Mouse (Mus musculus) megakaryocyte, embryonic 14.5 days (primary cell): ENCODE results near the gene Atp8b4. TPM values are rescaled to one million over a fixed set of nuclear protein-coding genes. Genes with fewer than 3 reads are reported as not detected.

Experiments used
- H3K27me3 ChIP-seq: replicated peaks from 2 replicates; pipeline ENCODE3; 2012; ENCODE audit warnings: inconsistent platforms
- H3K36me3 ChIP-seq: replicated peaks from 2 replicates; pipeline ENCODE3; 2012; ENCODE audit warnings: low read length, inconsistent platforms, mixed read lengths
- H3K4me1 ChIP-seq: 2 replicates; pipeline ENCODE4 v1.6.1; 2012; ENCODE audit warnings: inconsistent platforms
- H3K4me3 ChIP-seq: replicated peaks from 2 replicates; pipeline ENCODE3; 2012; ENCODE audit warnings: moderate library complexity, mild to moderate bottlenecking, inconsistent platforms
- H3K9me3 ChIP-seq: 2 replicates; pipeline ENCODE4 v1.6.1; 2012; ENCODE audit warnings: inconsistent platforms
- FLI1 ChIP-seq: IDR thresholded peaks from 2 replicates; pipeline ENCODE4 v1.6.1; 2012; ENCODE audit warnings: low read length, inconsistent platforms, mixed read lengths
- GATA1 ChIP-seq: IDR thresholded peaks from 3 replicates; pipeline ENCODE4 v1.6.1; 2012; ENCODE audit warnings: mixed read lengths, low read length, inconsistent platforms, borderline replicate concordance
- polyA plus RNA-seq: library from polyadenylated mRNA; stranded (reverse); fragments of >175 nt; gene quantifications from 2 replicates; pipeline ENCODE4 v1.2.3, GENCODE M21; 2012; ENCODE audit warnings: low replicate concordance; ENCODE audit not compliant: insufficient read depth

Atp8b4 gene
- polyA plus RNA-seq, 1 experiment: 0.38 TPM

DNA sequence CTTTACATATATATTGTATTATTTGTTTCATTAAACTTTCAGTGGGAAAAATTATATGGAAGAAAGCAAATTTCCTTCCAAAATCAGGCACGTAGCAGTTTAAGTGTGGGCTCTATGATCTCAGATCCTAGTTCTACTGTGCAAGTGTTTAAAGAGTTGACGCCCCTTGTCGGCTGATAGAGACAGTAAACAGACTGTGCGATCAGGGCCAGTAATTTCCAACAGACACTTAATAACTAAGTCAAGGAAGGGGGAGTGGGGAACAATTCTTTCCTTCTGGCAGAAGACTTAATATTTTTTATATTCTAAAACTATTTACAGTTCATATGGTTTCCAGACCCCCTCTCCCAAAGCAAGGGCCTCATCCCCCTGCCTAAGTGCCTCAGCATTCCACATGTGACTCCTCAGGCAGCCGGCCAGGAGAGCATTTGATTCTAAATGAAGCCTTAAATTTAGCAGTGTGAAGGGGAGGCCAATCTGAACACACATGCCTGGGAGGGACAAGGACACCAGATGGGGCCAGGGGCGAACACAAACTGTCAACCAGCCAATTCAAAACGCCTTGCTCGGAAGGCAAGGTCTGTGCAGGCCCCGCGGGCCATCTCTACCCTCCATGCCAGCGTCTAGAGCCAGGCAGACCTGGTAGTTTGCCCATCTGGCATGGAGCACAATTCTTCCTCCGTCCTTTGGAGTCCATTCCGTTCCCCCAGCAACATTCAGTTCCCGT, 50.1 kb downstream of the Atp8b4 start:
- Histone ChIP-seq H3K4me1 (peaks cover 4% of the 10 kb centered on the region; the same call in 1 of the 2 replicates), H3K36me3 (no peaks in the 10 kb centered on the region), H3K4me3 (no peak overlapping the region), H3K27me3 (peaks cover 2% of the 10 kb centered on the region), H3K9me3 (no peaks in the 10 kb centered on the region)
- TF ChIP-seq FLI1 (no peak), GATA1 (no peak)

DNA sequence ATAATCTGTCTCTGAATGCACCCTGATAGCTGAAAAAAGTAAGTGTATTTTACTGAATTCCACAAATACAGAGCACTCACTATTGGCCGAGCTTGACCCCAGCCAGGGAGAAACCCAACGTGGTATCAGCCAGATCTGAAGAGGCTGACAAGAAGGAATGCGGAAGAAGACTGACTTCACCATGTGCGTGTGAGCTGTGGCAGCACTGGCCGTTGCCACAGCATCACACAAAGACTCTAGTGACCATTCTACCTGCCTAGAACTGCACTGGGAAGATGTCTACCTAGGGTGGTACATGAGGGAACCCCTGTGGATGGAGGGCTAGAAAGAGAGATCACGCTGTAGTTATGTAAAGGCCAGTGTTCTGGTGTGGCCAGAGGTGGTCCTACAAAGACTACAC, 55.4 kb downstream of the Atp8b4 start:
- H3K36me3 ChIP-seq: no peaks in the 10 kb centered on the region
- H3K9me3 ChIP-seq: no peaks in the 10 kb centered on the region
- H3K4me3 ChIP-seq: no peak overlapping the region
- H3K27me3 ChIP-seq: no peaks in the 10 kb centered on the region
- peaks cover 4% of the 10 kb centered on the region; the same call in 1 of the 2 replicates for H3K4me1 ChIP-seq
- TF ChIP-seq GATA1 (no peak), FLI1 (no peak)

DNA sequence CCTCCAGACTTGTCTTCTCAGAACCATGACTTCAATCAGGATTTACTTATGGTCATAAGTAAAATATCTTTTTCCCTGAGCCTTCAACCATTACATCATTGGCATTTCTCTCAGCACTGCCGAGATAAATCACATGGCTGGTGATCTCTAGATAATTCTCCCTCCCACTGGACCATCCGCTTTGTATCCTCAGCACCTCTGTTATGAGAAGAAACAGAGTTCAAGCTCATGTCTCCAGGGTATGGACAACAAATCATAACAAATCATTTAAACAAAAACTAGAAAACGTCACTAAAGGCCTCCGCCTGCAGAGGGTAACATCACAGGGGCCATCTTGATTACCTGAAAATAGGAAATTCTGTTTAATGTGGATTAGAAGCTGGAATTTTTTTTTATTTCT, 58.9 kb downstream of the Atp8b4 start:
- Histone ChIP-seq H3K4me3 (no peak overlapping the region), H3K9me3 (no peaks in the 10 kb centered on the region), H3K4me1 (no peaks in the 10 kb centered on the region), H3K36me3 (no peaks in the 10 kb centered on the region), H3K27me3 (no peaks in the 10 kb centered on the region)
- TF ChIP-seq GATA1 (no peak), FLI1 (no peak)

DNA sequence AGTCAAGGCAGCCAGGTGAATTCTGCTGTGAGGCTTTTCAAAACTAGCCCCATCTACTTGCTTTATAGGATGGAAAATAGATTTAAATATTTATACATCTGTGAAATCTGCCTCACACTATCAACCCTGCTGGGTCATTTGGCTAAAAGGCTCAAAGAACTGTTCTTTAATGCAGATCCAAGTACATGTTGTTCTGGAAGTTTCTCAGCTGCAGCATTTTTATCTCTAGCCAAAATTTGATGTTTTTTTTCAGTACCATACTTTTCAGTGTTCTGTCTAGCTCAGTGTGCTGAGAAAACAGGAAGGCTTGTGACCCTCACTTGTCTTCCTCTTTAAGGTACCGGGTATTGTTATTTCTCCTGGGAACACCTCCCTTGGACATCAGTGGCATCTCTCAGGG, 65.8 kb downstream of the Atp8b4 start:
- Histone ChIP-seq H3K4me3 (no peak overlapping the region), H3K9me3 (no peaks in the 10 kb centered on the region), H3K27me3 (peaks cover 2% of the 10 kb centered on the region), H3K4me1 (no peaks in the 10 kb centered on the region; the same call in 1 of the 2 replicates), H3K36me3 (no peaks in the 10 kb centered on the region)
- no peak for TF ChIP-seq FLI1
- TF ChIP-seq GATA1: no peak

DNA sequence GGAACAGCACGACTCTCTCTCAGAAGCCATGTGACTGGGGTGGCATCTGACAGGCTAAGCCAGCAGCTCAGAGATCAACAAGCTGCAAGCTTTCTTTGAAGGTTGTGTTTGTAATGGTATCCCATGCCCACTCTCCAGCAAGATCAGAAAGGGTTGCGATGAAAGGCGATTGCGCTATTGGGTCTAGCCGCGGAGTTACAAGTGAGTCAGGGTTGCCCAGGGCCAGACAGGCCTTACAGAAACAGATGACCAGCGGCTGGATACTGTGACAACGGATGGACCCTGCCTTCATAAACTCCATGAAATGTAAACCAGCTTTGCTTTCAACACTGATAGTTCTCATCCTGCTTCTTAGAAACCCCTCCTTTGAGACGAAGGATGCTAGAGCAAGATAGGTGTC, 66.2 kb downstream of the Atp8b4 start:
- H3K36me3 ChIP-seq: no peaks in the 10 kb centered on the region
- peaks cover 3% of the 10 kb centered on the region; the same call in 1 of the 2 replicates for H3K4me1 ChIP-seq
- TF ChIP-seq GATA1 (no peak), FLI1 (no peak)

DNA sequence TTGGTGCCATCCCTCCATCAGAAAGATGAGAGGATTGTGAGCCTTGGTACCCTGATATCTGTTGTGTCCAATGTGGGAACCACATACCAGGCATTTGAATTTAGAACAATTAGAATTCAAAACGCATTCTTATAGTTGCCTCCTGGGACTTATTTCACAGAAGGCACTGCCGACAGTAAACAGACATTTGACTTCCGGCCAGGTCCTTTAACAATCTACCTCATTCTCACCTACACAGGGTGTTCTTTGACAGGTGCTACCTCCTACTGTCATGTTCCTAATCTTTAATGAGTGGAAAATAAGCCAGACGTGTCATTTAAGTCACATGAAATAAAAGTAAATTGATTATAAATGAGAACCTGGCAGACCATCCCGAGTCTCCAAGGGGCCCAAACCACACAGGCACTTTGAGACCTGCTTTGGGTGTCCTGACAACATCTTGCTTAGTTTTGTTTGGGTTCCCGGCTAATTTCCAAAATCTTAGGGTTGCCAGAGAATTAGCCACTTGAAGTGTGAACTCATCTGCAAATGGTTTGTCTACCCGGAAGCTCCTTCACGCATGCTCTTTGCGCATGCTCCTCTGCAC, 67.9 kb downstream of the Atp8b4 start:
- Histone ChIP-seq H3K9me3 (no peaks in the 10 kb centered on the region), H3K4me1 (peaks cover 10% of the 10 kb centered on the region; the same call in 1 of the 2 replicates), H3K36me3 (no peaks in the 10 kb centered on the region), H3K27me3 (peaks cover 2% of the 10 kb centered on the region), H3K4me3 (no peak overlapping the region)
- no peak for TF ChIP-seq FLI1
- TF ChIP-seq GATA1: no peak

More for the DNA sequence above, 66.2 kb downstream of the Atp8b4 start:
- H3K4me3 ChIP-seq: no peak overlapping the region
- H3K9me3 ChIP-seq: no peaks in the 10 kb centered on the region
- H3K27me3 ChIP-seq: peaks cover 2% of the 10 kb centered on the region

DNA sequence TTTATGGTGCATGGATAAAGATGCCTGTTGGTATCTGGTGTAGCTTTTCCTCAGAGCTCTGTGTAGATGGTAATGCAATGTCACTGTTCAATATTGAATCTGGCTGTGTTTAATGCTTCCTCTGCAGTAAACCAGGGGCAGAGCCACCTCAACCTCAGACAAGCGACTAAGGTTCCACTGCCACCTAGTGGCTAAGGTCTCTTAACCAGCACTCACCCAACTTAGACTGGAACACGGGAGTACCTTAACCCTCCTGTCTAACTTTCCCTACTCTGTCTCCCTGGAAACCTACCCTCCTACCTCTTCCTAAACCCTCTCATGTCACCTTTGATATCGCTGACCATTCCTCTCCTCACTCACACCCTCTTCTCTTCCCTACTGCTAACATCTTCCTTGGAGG, 71.2 kb downstream of the Atp8b4 start:
- Histone ChIP-seq H3K4me3 (no peak overlapping the region), H3K4me1 (peaks cover 13% of the 10 kb centered on the region; the same call in 1 of the 2 replicates), H3K9me3 (no peaks in the 10 kb centered on the region), H3K36me3 (no peaks in the 10 kb centered on the region), H3K27me3 (peaks cover under 1% of the 10 kb centered on the region)
- TF ChIP-seq GATA1: no peak
- no peak for TF ChIP-seq FLI1

DNA sequence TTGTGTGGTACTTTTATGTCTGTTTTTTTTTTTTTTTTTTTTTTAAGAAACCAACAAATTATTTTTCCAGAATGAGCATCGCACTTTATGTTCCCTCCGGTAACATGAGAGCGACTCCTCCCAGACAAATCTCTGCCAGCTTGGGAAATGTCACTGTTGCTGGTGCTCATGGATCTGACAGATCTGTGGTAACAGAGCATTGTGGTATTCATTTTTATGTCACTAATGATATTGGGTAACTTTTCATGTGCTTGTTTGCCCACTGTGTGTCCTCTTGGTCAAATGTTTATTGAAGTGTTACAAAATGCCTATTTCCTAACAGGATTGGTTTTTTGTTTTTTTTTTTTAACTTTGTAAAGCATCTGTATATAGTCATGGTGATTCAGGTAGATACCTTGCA, 75.3 kb downstream of the Atp8b4 start:
- no peak for TF ChIP-seq GATA1
- no peak for TF ChIP-seq FLI1
- peaks cover 13% of the 10 kb centered on the region; the same call in 1 of the 2 replicates for H3K4me1 ChIP-seq
- H3K9me3 ChIP-seq: no peaks in the 10 kb centered on the region
- H3K4me3 ChIP-seq: no peak overlapping the region
- H3K27me3 ChIP-seq: peaks cover 3% of the 10 kb centered on the region
- no peaks in the 10 kb centered on the region for H3K36me3 ChIP-seq

DNA sequence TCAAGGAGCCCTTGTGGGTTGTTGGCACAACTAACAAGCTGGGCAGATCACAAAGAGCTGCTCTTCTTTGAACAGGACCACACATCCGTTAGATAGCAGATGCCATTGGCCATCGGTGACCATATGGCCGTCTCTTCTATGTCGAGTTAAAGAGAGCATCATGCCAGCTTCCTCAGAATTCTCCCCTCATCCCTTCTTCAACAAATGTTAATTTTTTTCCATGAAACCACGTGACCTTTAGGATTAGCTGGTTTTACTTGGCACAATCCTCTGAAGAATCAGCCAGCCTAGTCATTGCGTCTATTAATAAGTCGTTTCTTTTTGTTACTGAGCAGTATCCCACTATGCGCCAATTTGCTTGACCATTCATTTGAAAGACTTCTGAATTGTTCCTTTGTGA, 75.8 kb downstream of the Atp8b4 start:
- peaks cover 13% of the 10 kb centered on the region; the same call in 1 of the 2 replicates for H3K4me1 ChIP-seq
- H3K36me3 ChIP-seq: no peaks in the 10 kb centered on the region
- H3K27me3 ChIP-seq: peaks cover 3% of the 10 kb centered on the region
- TF ChIP-seq GATA1 (no peak), FLI1 (no peak)
- H3K9me3 ChIP-seq: no peaks in the 10 kb centered on the region
- H3K4me3 ChIP-seq: no peak overlapping the region

DNA sequence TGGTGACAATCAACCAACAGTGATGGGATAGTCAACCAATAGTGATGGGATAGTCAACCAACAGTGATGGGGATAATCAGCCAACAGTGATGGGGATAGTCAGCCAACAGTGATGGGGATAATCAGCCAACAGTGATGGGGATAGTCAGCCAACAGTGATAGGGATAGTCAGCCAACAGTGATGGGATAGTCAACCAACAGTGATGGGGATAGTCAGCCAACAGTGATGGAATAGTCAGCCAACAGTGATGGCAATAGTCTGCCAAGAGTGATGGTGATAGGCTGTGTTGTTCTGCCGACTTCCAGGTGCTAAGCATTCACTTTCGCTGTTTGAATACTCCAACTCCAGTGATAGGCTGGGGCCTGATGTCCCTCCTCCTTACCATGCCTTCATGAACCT, 79.6 kb downstream of the Atp8b4 start:
- no peak for TF ChIP-seq FLI1
- no peak for TF ChIP-seq GATA1

DNA sequence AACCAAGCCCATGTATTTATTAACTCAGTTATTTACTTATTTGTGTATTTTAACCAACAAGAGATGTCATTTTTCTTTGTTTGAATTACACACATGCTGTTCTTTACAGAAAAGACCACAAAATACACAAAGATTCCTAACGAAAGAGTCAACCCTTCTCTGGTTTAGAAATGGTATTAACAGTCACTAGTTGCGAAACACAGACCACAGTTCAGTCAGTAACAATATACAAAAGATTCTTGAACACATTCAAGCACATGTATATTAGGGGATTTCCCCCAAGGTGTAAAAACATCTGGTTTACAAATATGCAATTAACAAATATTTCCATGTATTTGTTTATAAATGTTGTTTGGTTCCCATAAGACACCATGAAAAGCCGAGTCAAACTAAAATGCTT, 81.6 kb downstream of the Atp8b4 start:
- peaks cover 4% of the 10 kb centered on the region for H3K4me1 ChIP-seq
- TF ChIP-seq GATA1 (no peak), FLI1 (no peak)
- H3K9me3 ChIP-seq: no peaks in the 10 kb centered on the region
- no peaks in the 10 kb centered on the region for H3K27me3 ChIP-seq
- H3K4me3 ChIP-seq: no peak overlapping the region
- H3K36me3 ChIP-seq: no peaks in the 10 kb centered on the region

More for the DNA sequence above, 79.6 kb downstream of the Atp8b4 start:
- no peak overlapping the region for H3K4me3 ChIP-seq
- H3K9me3 ChIP-seq: no peaks in the 10 kb centered on the region
- H3K36me3 ChIP-seq: no peaks in the 10 kb centered on the region
- peaks cover 3% of the 10 kb centered on the region for H3K27me3 ChIP-seq
- H3K4me1 ChIP-seq: peaks cover 3% of the 10 kb centered on the region
